Mouse (Mus musculus): ENCODE results near the gene Slc18a2. TPM values are rescaled to one million over a fixed set of nuclear protein-coding genes. Genes with fewer than 3 reads are reported as not detected.

Gene Slc18a2
- polyA plus RNA-seq, 1 experiment from 2014 or later: 21.0 TPM

DNA sequence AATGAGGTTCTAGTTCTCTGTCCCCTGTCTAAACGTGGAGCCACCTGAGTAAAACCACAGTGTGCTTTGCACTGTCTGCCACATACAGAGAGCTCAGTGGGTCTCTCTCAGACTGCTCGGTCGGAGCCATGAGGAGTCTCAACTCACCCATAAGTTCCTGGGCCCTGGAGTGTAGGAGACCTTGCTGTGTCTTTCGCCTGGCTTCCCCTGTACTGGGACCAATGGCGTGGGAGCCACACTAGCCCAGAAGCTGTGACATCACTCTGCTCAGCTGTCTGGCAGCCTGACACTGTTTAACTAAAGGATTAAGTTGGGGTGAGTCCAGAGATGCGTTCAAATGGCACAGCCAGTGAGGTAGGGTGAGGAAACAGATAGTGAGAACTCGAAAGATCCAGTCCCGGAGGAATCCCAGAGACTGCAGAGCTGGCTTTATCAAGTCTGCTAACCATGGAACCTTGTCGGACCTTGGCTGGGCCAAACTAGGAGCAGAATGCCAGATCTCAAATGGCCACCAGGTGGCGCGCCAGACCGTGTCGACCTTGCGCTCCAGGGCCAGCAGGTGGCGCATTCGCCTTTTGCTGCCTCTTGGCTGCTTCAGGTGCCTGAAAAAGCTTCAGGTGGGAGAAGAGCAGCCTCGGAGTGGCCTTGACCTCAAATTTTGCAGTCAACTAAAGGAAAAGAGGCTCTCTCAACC, 21.4 kb upstream of the Slc18a2 start:
- Histone ChIP-seq H3K4me1 (replicated peaks; ENCODE audit: control insufficient read depth, insufficient read depth, low read length) (no peaks in the 10 kb centered on the region), H3K27ac (ENCODE audit: low read length) (no peak overlapping the region), H3K9me3 (ENCODE audit: control insufficient read depth, low read length) (no peaks in the 10 kb centered on the region), H3K9ac (replicated peaks; ENCODE audit: low read depth, low read length) (no peak overlapping the region), H3K36me3 (ENCODE audit: control insufficient read depth, insufficient read depth) (no peaks in the 10 kb centered on the region), H3K27me3 (replicated peaks; ENCODE audit: control insufficient read depth, insufficient read depth, low read length) (no peaks in the 10 kb centered on the region), H3K4me2 (ENCODE audit: low read length) (no peak overlapping the region), H3K4me3 (replicated peaks; ENCODE audit: low read length) (no peak overlapping the region)
- WGBS: 22% methylated on average over 17 of the region's 17 CpGs
- peak; percentile 70 for ATAC-seq

DNA sequence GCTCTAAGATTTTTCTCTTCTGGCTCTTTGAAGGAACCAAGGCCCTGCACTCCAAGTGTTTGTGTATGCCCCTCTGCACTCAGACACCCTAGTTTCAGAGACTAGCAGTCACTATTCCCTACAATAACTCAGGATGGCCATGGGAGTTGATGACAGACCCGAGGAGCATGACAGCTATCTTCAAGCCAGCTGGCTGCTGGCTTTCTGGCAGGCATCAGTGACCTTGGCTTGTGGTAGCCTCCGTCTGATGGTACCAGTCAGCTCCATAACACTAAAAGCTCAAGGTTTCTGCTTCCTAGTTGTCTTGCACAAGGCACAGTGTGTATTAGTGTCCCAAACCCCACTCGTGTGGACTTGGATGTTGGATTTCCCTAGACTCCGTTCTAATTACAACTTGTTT, 18.7 kb upstream of the Slc18a2 start:
- Histone ChIP-seq H3K4me2 (ENCODE audit: low read length) (no peak overlapping the region), H3K9me3 (ENCODE audit: control insufficient read depth, low read length) (no peaks in the 10 kb centered on the region), H3K4me1 (replicated peaks; ENCODE audit: control insufficient read depth, insufficient read depth, low read length) (no peaks in the 10 kb centered on the region), H3K9ac (replicated peaks; ENCODE audit: low read depth, low read length) (no peak overlapping the region), H3K36me3 (ENCODE audit: control insufficient read depth, insufficient read depth) (no peaks in the 10 kb centered on the region), H3K4me3 (replicated peaks; ENCODE audit: low read length) (no peak overlapping the region), H3K27ac (ENCODE audit: low read length) (no peak overlapping the region), H3K27me3 (replicated peaks; ENCODE audit: control insufficient read depth, insufficient read depth, low read length) (no peaks in the 10 kb centered on the region)
- ATAC-seq: no peak
- 94% methylated on average over 4 of the region's 4 CpGs for WGBS

DNA sequence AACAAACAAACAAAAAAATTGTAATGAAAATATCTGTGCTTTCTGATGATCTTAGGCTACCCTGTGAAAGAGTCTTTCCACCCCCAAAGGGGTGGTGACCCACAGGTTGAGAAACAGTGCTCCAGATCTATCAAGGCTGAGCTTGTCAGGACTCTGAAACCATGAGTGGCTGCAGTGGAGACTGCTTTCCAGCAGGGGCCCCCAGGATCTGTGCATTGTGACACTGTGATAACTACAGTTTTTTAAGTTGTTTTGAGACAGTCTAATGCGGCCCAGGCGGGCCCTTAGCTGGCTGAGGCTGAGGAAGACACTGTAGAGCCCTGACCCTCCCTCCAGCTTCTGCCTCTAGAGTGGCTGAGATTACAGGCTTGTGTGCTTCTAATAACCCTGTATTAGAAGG, 17.6 kb upstream of the Slc18a2 start:
- no peaks in the 10 kb centered on the region for H3K9me3 ChIP-seq (ENCODE audit: control insufficient read depth, low read length)
- no peak overlapping the region for H3K4me2 ChIP-seq (ENCODE audit: low read length)
- ATAC-seq: no peak
- H3K27ac ChIP-seq (ENCODE audit: low read length): no peak overlapping the region
- H3K36me3 ChIP-seq (ENCODE audit: control insufficient read depth, insufficient read depth): no peaks in the 10 kb centered on the region
- H3K9ac ChIP-seq (replicated peaks; ENCODE audit: low read depth, low read length): no peak overlapping the region
- no peaks in the 10 kb centered on the region for H3K27me3 ChIP-seq (replicated peaks; ENCODE audit: control insufficient read depth, insufficient read depth, low read length)
- H3K4me1 ChIP-seq (replicated peaks; ENCODE audit: control insufficient read depth, insufficient read depth, low read length): no peaks in the 10 kb centered on the region
- WGBS: 87% methylated on average over 2 of the region's 2 CpGs
- no peak overlapping the region for H3K4me3 ChIP-seq (replicated peaks; ENCODE audit: low read length)

DNA sequence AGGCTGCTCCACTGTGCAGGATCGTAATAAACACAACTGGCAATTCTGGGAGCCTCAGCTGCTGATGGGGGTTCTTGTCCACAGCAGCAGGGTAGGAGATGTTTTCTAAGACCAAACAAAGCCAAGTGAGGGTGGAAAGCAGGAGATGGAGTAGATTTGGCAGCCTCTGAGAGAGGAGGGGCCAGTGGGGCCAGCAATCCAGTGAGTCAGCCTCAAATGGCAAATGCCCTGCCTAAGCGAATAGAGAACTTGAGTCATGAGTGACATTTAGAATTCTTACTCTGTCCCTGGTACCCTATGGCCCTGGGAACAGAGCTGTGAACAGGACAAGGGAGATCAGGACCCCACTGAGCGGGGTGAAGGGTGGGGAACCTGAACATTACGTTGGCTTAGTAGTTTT, 12.6 kb upstream of the Slc18a2 start:
- Histone ChIP-seq H3K27me3 (replicated peaks; ENCODE audit: control insufficient read depth, insufficient read depth, low read length) (no peaks in the 10 kb centered on the region), H3K27ac (ENCODE audit: low read length) (no peak overlapping the region), H3K4me3 (replicated peaks; ENCODE audit: low read length) (no peak overlapping the region), H3K36me3 (ENCODE audit: control insufficient read depth, insufficient read depth) (no peaks in the 10 kb centered on the region), H3K4me2 (ENCODE audit: low read length) (no peak overlapping the region), H3K9ac (replicated peaks; ENCODE audit: low read depth, low read length) (no peak overlapping the region), H3K9me3 (ENCODE audit: control insufficient read depth, low read length) (no peaks in the 10 kb centered on the region), H3K4me1 (replicated peaks; ENCODE audit: control insufficient read depth, insufficient read depth, low read length) (no peaks in the 10 kb centered on the region)
- 88% methylated on average over 4 of the region's 4 CpGs for WGBS
- ATAC-seq: no peak

- no peak overlapping the region for H3K4me2 ChIP-seq (ENCODE audit: low read length)
- no peak overlapping the region for H3K4me3 ChIP-seq (replicated peaks; ENCODE audit: low read length)
- 81% methylated on average over 11 of the region's 11 CpGs for WGBS
- no peak overlapping the region for H3K9ac ChIP-seq (replicated peaks; ENCODE audit: low read depth, low read length)
- no peaks in the 10 kb centered on the region for H3K36me3 ChIP-seq (ENCODE audit: control insufficient read depth, insufficient read depth)
- no peak for ATAC-seq
- H3K9me3 ChIP-seq (ENCODE audit: control insufficient read depth, low read length): no peaks in the 10 kb centered on the region
- H3K27ac ChIP-seq (ENCODE audit: low read length): no peak overlapping the region
- H3K27me3 ChIP-seq (replicated peaks; ENCODE audit: control insufficient read depth, insufficient read depth, low read length): no peaks in the 10 kb centered on the region
- H3K4me1 ChIP-seq (replicated peaks; ENCODE audit: control insufficient read depth, insufficient read depth, low read length): no peaks in the 10 kb centered on the region
These were observed 12.0 kb upstream of the Slc18a2 start for GRCm38 (mm10) chr19:59248553-59249286.

GRCm38 (mm10) chr19:59252651-59253050, 8.0 kb upstream of the Slc18a2 start:
- no peak for ATAC-seq
- Histone ChIP-seq H3K4me2 (ENCODE audit: low read length) (no peak overlapping the region), H3K36me3 (ENCODE audit: control insufficient read depth, insufficient read depth) (no peaks in the 10 kb centered on the region), H3K27me3 (replicated peaks; ENCODE audit: control insufficient read depth, insufficient read depth, low read length) (no peaks in the 10 kb centered on the region), H3K27ac (ENCODE audit: low read length) (no peak overlapping the region), H3K4me3 (replicated peaks; ENCODE audit: low read length) (no peak overlapping the region), H3K4me1 (replicated peaks; ENCODE audit: control insufficient read depth, insufficient read depth, low read length) (no peaks in the 10 kb centered on the region), H3K9me3 (ENCODE audit: control insufficient read depth, low read length) (no peaks in the 10 kb centered on the region), H3K9ac (replicated peaks; ENCODE audit: low read depth, low read length) (no peak overlapping the region)
- WGBS: 78% methylated on average over 2 of the region's 2 CpGs

GRCm38 (mm10) chr19:59259633-59260032, 1.1 kb upstream of the Slc18a2 start:
- Histone ChIP-seq H3K4me1 (replicated peaks; ENCODE audit: control insufficient read depth, insufficient read depth, low read length) (peaks cover 11% of the 10 kb centered on the region), H3K4me3 (replicated peaks; ENCODE audit: low read length) (no peak overlapping the region), H3K4me2 (ENCODE audit: low read length) (no peak overlapping the region), H3K36me3 (ENCODE audit: control insufficient read depth, insufficient read depth) (no peaks in the 10 kb centered on the region), H3K9me3 (ENCODE audit: control insufficient read depth, low read length) (no peaks in the 10 kb centered on the region), H3K27ac (ENCODE audit: low read length) (no peak overlapping the region), H3K9ac (replicated peaks; ENCODE audit: low read depth, low read length) (no peak overlapping the region), H3K27me3 (replicated peaks; ENCODE audit: control insufficient read depth, insufficient read depth, low read length) (no peaks in the 10 kb centered on the region)
- ATAC-seq: no peak
- WGBS: 38% methylated on average over 5 of the region's 5 CpGs

- Histone ChIP-seq H3K9me3 (ENCODE audit: control insufficient read depth, low read length) (no peaks in the 10 kb centered on the region), H3K4me3 (replicated peaks; ENCODE audit: low read length) (peak overlapping the region; percentile 45), H3K9ac (replicated peaks; ENCODE audit: low read depth, low read length) (no peak overlapping the region), H3K4me1 (replicated peaks; ENCODE audit: control insufficient read depth, insufficient read depth, low read length) (peaks cover 24% of the 10 kb centered on the region), H3K27ac (ENCODE audit: low read length) (no peak overlapping the region), H3K4me2 (ENCODE audit: low read length) (peak overlapping the region; percentile 62), H3K27me3 (replicated peaks; ENCODE audit: control insufficient read depth, insufficient read depth, low read length) (no peaks in the 10 kb centered on the region), H3K36me3 (ENCODE audit: control insufficient read depth, insufficient read depth) (no peaks in the 10 kb centered on the region)
- no peak for ATAC-seq
- WGBS: 57% methylated on average over 7 of the region's 7 CpGs
These were observed 908 bp downstream of the Slc18a2 start for GRCm38 (mm10) chr19:59261604-59262003.

- no peaks in the 10 kb centered on the region for H3K36me3 ChIP-seq (ENCODE audit: control insufficient read depth, insufficient read depth)
- no peaks in the 10 kb centered on the region for H3K27me3 ChIP-seq (replicated peaks; ENCODE audit: control insufficient read depth, insufficient read depth, low read length)
- WGBS: 77% methylated on average over 9 of the region's 9 CpGs
- H3K4me1 ChIP-seq (replicated peaks; ENCODE audit: control insufficient read depth, insufficient read depth, low read length): peaks cover 35% of the 10 kb centered on the region
- no peak overlapping the region for H3K27ac ChIP-seq (ENCODE audit: low read length)
- no peak for ATAC-seq
- H3K9ac ChIP-seq (replicated peaks; ENCODE audit: low read depth, low read length): no peak overlapping the region
- no peaks in the 10 kb centered on the region for H3K9me3 ChIP-seq (ENCODE audit: control insufficient read depth, low read length)
- H3K4me2 ChIP-seq (ENCODE audit: low read length): 0 out of 2 replicates have a peak overlapping the region, but pooled peaks have one; percentile 6
- H3K4me3 ChIP-seq (replicated peaks; ENCODE audit: low read length): no peak overlapping the region
These were observed 2.5 kb downstream of the Slc18a2 start for GRCm38 (mm10) chr19:59263171-59263570.

Data from forebrain, embryonic 16.5 days (tissue).